Comparison of ENCODE assay signal across 10 mouse cellular contexts in genomic region chr8:111801456-111801855, GRCm38 (mm10). TPM values are rescaled to one million over a fixed set of nuclear protein-coding genes. Genes with fewer than 3 reads are reported as not detected.
DNase-seq lines count a peak whose midpoint lies in the region; ATAC-seq and TF ChIP-seq lines count a peak whose summit lies in the region.
"Had no signal": no experiment of that assay in that cellular context is flagged by ENCODE, and none has a peak within 500 bp of the region (broad histone marks: within the 10 kb centered on the region; RNA-seq: fewer than 3 reads in every experiment).

No protein-coding gene starts in this region.

- no peaks in the 10 kb centered on the region for H3K27me3 ChIP-seq in forebrain, embryonic 13.5 days
- H3K27me3 ChIP-seq in forebrain, embryonic 11.5 days (ENCODE audit: control insufficient read depth, insufficient read depth, low read length): no peaks in the 10 kb centered on the region
- no peaks in the 10 kb centered on the region for H3K27me3 ChIP-seq in liver, embryonic 15.5 days
- no peaks in the 10 kb centered on the region for H3K27me3 ChIP-seq in liver, embryonic 11.5 days (replicated peaks; ENCODE audit: control insufficient read depth, insufficient read depth, low read length)
- no peaks in the 10 kb centered on the region for H3K27me3 ChIP-seq in liver, embryonic 16.5 days (ENCODE audit: control insufficient read depth, insufficient read depth, low read depth, low read length)

- no peaks in the 10 kb centered on the region for H3K36me3 ChIP-seq in forebrain, embryonic 13.5 days (ENCODE audit: poor library complexity, severe bottlenecking)
- H3K36me3 ChIP-seq in forebrain, embryonic 11.5 days (ENCODE audit: control insufficient read depth, insufficient read depth, low read length): no peaks in the 10 kb centered on the region
- H3K36me3 ChIP-seq in liver, embryonic 15.5 days (replicated peaks): peaks cover 4% of the 10 kb centered on the region; the same call in 1 of the 2 replicates
- peaks cover 10% of the 10 kb centered on the region; the same call in 1 of the 2 replicates for H3K36me3 ChIP-seq in liver, embryonic 11.5 days (ENCODE audit: control insufficient read depth, insufficient read depth, low read length)
- no peaks in the 10 kb centered on the region for H3K36me3 ChIP-seq in liver, embryonic 16.5 days (ENCODE audit: control insufficient read depth, insufficient read depth)

- peak overlapping the region; percentile 32; the same call in 1 of the 2 replicates for H3K27ac ChIP-seq in forebrain, embryonic 13.5 days
- no peak overlapping the region for H3K27ac ChIP-seq in forebrain, embryonic 11.5 days (ENCODE audit: low read depth, low read length)
- 0 out of 2 replicates have a peak overlapping the region, but pooled peaks have one; percentile 15 for H3K27ac ChIP-seq in liver, embryonic 15.5 days (replicated peaks)
- H3K27ac ChIP-seq in liver, embryonic 11.5 days (ENCODE audit: low read depth, low read length): no peak overlapping the region
- H3K27ac ChIP-seq in embryonic fibroblast, embryonic 13.5 days (ENCODE audit: insufficient read depth, low read length): peak overlapping the region; percentile 69; the same call in 1 of the 2 replicates
- H3K27ac ChIP-seq in liver, embryonic 16.5 days (ENCODE audit: low read length): no peak overlapping the region
- H3K27ac ChIP-seq: forebrain, embryonic 10.5 days had no signal

- no peak for TF ChIP-seq POLR2A in embryonic fibroblast, embryonic 13.5 days (IDR thresholded peaks at IDR 0.05; ENCODE audit: low read depth, low read length)

- 0 out of 2 replicates have a peak, but pooled peaks cover 5% of the 10 kb centered on the region for H3K4me1 ChIP-seq in forebrain, embryonic 13.5 days
- H3K4me1 ChIP-seq in forebrain, embryonic 11.5 days (replicated peaks; ENCODE audit: control insufficient read depth, insufficient read depth, low read length): no peaks in the 10 kb centered on the region
- H3K4me1 ChIP-seq in liver, embryonic 15.5 days (replicated peaks): no peaks in the 10 kb centered on the region
- H3K4me1 ChIP-seq in liver, embryonic 11.5 days (replicated peaks; ENCODE audit: control insufficient read depth, insufficient read depth, low read length): no peaks in the 10 kb centered on the region; the same call in 1 of the 2 replicates
- H3K4me1 ChIP-seq in embryonic fibroblast, embryonic 13.5 days (ENCODE audit: control insufficient read depth, insufficient read depth, low read length): peaks cover 13% of the 10 kb centered on the region
- H3K4me1 ChIP-seq in liver, embryonic 16.5 days (ENCODE audit: control insufficient read depth, low read depth, low read length): peaks cover 4% of the 10 kb centered on the region; the same call in 1 of the 2 replicates

- no peaks in the 10 kb centered on the region for H3K9me3 ChIP-seq in forebrain, embryonic 13.5 days (replicated peaks)
- no peaks in the 10 kb centered on the region for H3K9me3 ChIP-seq in forebrain, embryonic 11.5 days (ENCODE audit: control insufficient read depth, low read length)
- no peaks in the 10 kb centered on the region for H3K9me3 ChIP-seq in liver, embryonic 15.5 days (replicated peaks)
- H3K9me3 ChIP-seq in liver, embryonic 11.5 days (ENCODE audit: control insufficient read depth, low read length): no peaks in the 10 kb centered on the region
- H3K9me3 ChIP-seq in liver, embryonic 16.5 days (replicated peaks; ENCODE audit: control insufficient read depth, low read length): no peaks in the 10 kb centered on the region
- H3K9me3 ChIP-seq: forebrain, embryonic 10.5 days had no signal

- DNase-seq in forebrain, embryonic 11.5 days (ENCODE audit: low spot score): no peak
- DNase-seq in liver, embryonic 11.5 days (ENCODE audit: low spot score): no peak
- DNase-seq in MN1 (ENCODE audit: low spot score): no peak
- DNase-seq in thymus, adult 18-20 months: no peak
- DNase-seq: cerebellum, adult 11 months had no signal

- H3K4me3 ChIP-seq in forebrain, embryonic 13.5 days: no peak overlapping the region
- no peak overlapping the region for H3K4me3 ChIP-seq in forebrain, embryonic 11.5 days (ENCODE audit: low read depth, low read length)
- no peak overlapping the region for H3K4me3 ChIP-seq in liver, embryonic 15.5 days (replicated peaks)
- H3K4me3 ChIP-seq in liver, embryonic 11.5 days (ENCODE audit: low read depth, low read length): no peak overlapping the region
- no peak overlapping the region for H3K4me3 ChIP-seq in embryonic fibroblast, embryonic 13.5 days (ENCODE audit: insufficient read depth, low read length)
- H3K4me3 ChIP-seq in liver, embryonic 16.5 days (ENCODE audit: low read depth, low read length): no peak overlapping the region
- H3K4me3 ChIP-seq: forebrain, embryonic 10.5 days had no signal

- 56% methylated on average over 6 of the region's 6 CpGs for WGBS in forebrain, embryonic 13.5 days
- 67% methylated on average over 6 of the region's 6 CpGs for WGBS in forebrain, embryonic 11.5 days
- 60% methylated on average over 6 of the region's 6 CpGs for WGBS in liver, embryonic 15.5 days (ENCODE audit: insufficient replicate concordance)
- 57% methylated on average over 6 of the region's 6 CpGs for WGBS in liver, embryonic 11.5 days
- 60% methylated on average over 6 of the region's 6 CpGs for WGBS in liver, embryonic 16.5 days (ENCODE audit: insufficient replicate concordance)

- ATAC-seq in forebrain, embryonic 13.5 days: no peak
- no peak for ATAC-seq in forebrain, embryonic 11.5 days (replicated peaks; ENCODE audit: low FRiP score)
- ATAC-seq in liver, embryonic 15.5 days (ENCODE audit: insufficient read depth): no peak
- ATAC-seq in liver, embryonic 11.5 days (replicated peaks; ENCODE audit: low FRiP score): no peak
- ATAC-seq in liver, embryonic 16.5 days (ENCODE audit: low read depth): peak; percentile 43; the same call in 1 of the 2 replicates

- H3K9ac ChIP-seq in forebrain, embryonic 13.5 days: no peak overlapping the region
- no peak overlapping the region for H3K9ac ChIP-seq in forebrain, embryonic 11.5 days (ENCODE audit: low read length)
- H3K9ac ChIP-seq in liver, embryonic 15.5 days: no peak overlapping the region
- no peak overlapping the region for H3K9ac ChIP-seq in liver, embryonic 11.5 days (ENCODE audit: low read depth, low read length)
- no peak overlapping the region for H3K9ac ChIP-seq in liver, embryonic 16.5 days (ENCODE audit: low read depth, low read length)

- TF ChIP-seq CTCF in embryonic fibroblast, embryonic 13.5 days (IDR thresholded peaks at IDR 0.05; ENCODE audit: borderline replicate concordance, insufficient read depth, low read length): no peak

- H3K4me2 ChIP-seq in forebrain, embryonic 13.5 days: no peak overlapping the region
- H3K4me2 ChIP-seq in forebrain, embryonic 11.5 days (ENCODE audit: low read depth, low read length, severe bottlenecking): no peak overlapping the region
- H3K4me2 ChIP-seq in liver, embryonic 15.5 days: no peak overlapping the region
- H3K4me2 ChIP-seq in liver, embryonic 11.5 days: no peak overlapping the region
- no peak overlapping the region for H3K4me2 ChIP-seq in liver, embryonic 16.5 days (ENCODE audit: low read depth, low read length)

RNA-seq across cellular contexts. Expression of gene Cfdp1, which starts 52.6 kb away (rescaled TPM):
- 184 and 193 TPM in 2 replicates for polyA plus RNA-seq in forebrain, embryonic 13.5 days (2015; fragmentation: Nextera tagmentation; extraction: Ambion mirVana)
- polyA plus RNA-seq in forebrain, embryonic 11.5 days (2014; fragmentation: Nextera tagmentation; extraction: Ambion mirVana): 196 and 206 TPM in 2 replicates
- polyA plus RNA-seq in liver, embryonic 15.5 days (2015; fragmentation: Nextera tagmentation; extraction: Ambion mirVana): 64.2 and 72.5 TPM in 2 replicates
- 218 and 234 TPM in 2 replicates for polyA plus RNA-seq in liver, embryonic 11.5 days (2014; fragmentation: Nextera tagmentation; extraction: Ambion mirVana)
- 120 and 149 TPM in 2 replicates for polyA plus RNA-seq in embryonic fibroblast, embryonic 13.5 days (2011; ENCODE audit: insufficient read length, low read depth, missing spikeins)
- polyA plus RNA-seq in liver, embryonic 16.5 days (2015; fragmentation: Nextera tagmentation; extraction: Ambion mirVana): 63.2 and 67.8 TPM in 2 replicates

RNA-seq across cellular contexts. Expression of gene Bcar1, which starts 57.8 kb away (rescaled TPM):
- polyA plus RNA-seq in forebrain, embryonic 13.5 days (2015; fragmentation: Nextera tagmentation; extraction: Ambion mirVana): 49.9 and 50.0 TPM in 2 replicates
- polyA plus RNA-seq in forebrain, embryonic 11.5 days (2014; fragmentation: Nextera tagmentation; extraction: Ambion mirVana): 60.1 and 60.8 TPM in 2 replicates
- 7.8 and 10.2 TPM in 2 replicates for polyA plus RNA-seq in liver, embryonic 15.5 days (2015; fragmentation: Nextera tagmentation; extraction: Ambion mirVana)
- 26.1 and 27.8 TPM in 2 replicates for polyA plus RNA-seq in liver, embryonic 11.5 days (2014; fragmentation: Nextera tagmentation; extraction: Ambion mirVana)
- polyA plus RNA-seq in embryonic fibroblast, embryonic 13.5 days (2011; ENCODE audit: insufficient read length, low read depth, missing spikeins): 37.0 and 45.8 TPM in 2 replicates
- polyA plus RNA-seq in liver, embryonic 16.5 days (2015; fragmentation: Nextera tagmentation; extraction: Ambion mirVana): 9.5 and 13.1 TPM in 2 replicates

Comparison
In these comparisons a context has a peak if more than half of its experiments do, and no peak if none do; other contexts are left out.
1. H3K27ac ChIP-seq: peak in forebrain, embryonic 13.5 days (single experiment), liver, embryonic 15.5 days (single experiment) and embryonic fibroblast, embryonic 13.5 days (single experiment); none in forebrain, embryonic 11.5 days (single experiment), liver, embryonic 11.5 days (single experiment) and liver, embryonic 16.5 days (single experiment).